ENCODE assay signal across 8 mouse cellular contexts in the genomic region with DNA sequence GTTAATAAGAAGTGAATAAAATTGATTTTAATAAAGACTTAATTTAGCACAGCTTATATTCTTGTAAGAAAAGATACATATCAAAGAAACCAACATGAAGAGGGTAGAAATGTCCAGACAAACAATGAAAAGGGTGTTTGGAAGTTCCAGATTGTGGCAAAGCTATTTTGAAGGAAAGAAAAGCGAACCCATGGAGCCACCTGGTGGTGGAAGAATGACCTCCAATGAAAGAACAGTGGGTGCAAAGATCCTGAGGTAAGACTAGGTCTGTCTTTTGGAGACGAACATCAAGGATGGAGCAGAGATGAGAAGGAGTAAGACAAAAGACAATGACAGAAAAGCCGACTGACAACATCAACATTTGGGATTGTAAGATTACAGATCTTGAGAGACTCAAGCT.
DNase-seq lines count a peak whose midpoint lies in the region.

No protein-coding gene starts in this region.

- peak; percentile 25 for DNase-seq in heart, postnatal 4 days
- no peak for DNase-seq in heart, adult 11 months
- peak; percentile 15 for DNase-seq in right cerebral cortex, postnatal 14 days
- DNase-seq in right cerebral cortex, postnatal 36 days (ENCODE audit: low spot score in 2 of 2): no peak
- peak; percentile 30 to 51 for DNase-seq in cerebellum, postnatal 36 days
- peak; percentile 18 for DNase-seq in retina, postnatal 1 day
- no peak for DNase-seq in thymus, postnatal 14 days
- DNase-seq in natural killer cell, adult 2 months (ENCODE audit: low spot score in 2 of 2): no peak

Comparison
In these comparisons a context has a peak if more than half of its experiments do, and no peak if none do; other contexts are left out.
1. DNase-seq: peak in heart, postnatal 4 days (single experiment), right cerebral cortex, postnatal 14 days (single experiment), cerebellum, postnatal 36 days (2 of 2) and retina, postnatal 1 day (single experiment); none in heart, adult 11 months (single experiment), right cerebral cortex, postnatal 36 days (0 of 2), thymus, postnatal 14 days (single experiment) and natural killer cell, adult 2 months (0 of 2).